Mouse (Mus musculus): ENCODE measurements around the gene Ttc9c. TPM values are rescaled to one million over a fixed set of nuclear protein-coding genes. Genes with fewer than 3 reads are reported as not detected.
"Not testable (repeated sequence)": the region's sequence is repeated elsewhere in the genome, so short reads cannot be mapped to it uniquely, and the experiment has no call there.

Gene Ttc9c
- polyA plus RNA-seq, 1 experiment: 18.7 TPM

DNA sequence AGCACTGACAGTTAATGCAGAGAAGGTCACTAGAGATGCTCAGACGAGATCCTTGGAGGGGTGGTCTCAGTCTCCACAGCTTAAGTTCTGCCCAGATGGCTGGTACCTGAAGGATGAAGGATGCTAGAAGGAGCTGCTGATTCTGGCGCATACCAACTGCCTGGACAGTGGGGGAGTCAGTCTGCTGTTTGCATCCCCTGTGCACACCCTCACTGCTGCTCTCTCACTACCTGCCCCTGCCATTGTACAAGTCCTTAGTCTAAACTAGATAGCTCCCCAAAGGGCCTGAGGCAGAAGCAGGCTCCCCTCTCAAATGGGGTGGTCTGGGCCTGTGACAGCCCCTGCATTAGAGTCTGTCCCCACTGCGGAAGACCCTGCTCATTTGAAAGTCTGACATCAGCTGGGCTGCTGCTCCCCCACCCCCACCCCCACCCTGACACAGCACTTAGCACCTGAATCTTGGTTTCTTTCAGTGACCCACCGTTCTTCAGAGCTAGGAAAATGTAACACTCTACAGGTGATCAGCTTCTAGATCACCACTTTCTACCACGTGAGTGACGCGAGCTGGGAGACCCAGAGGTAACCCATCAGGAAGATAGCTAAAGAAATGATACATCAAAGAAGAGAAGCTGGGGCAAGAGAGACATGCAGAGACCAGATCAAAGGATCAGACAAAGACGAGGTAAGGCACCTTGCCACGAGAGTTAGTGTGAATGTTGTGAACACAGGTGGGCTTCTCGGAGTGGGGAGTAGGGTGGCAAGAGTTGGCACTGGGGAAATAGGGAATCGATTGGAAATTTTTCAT lies 20.2 kb upstream of the Ttc9c start, which contains the start of gene Gng3:
Gene Gng3, minus strand, starts transcription at position 92 of the 805 bp plus-strand sequence.
- peaks cover 24% of the 10 kb centered on the region for H3K36me3 ChIP-seq (ENCODE audit: control insufficient read depth, insufficient read depth)
- H3K4me3 ChIP-seq: peak within 1 kb of the TSS; percentile 19
- peak within 1 kb of the TSS; percentile 56 for H3K4me2 ChIP-seq (ENCODE audit: low read depth)
- TF ChIP-seq MYOD1 (IDR thresholded peaks at IDR 0.05; ENCODE audit: control insufficient read depth in 1 of 3, insufficient read length in 2 of 3, low read depth in 2 of 3) (no peak), POLR2AphosphoS2 (IDR thresholded peaks at IDR 0.05; ENCODE audit: insufficient read length, low read depth) (peak; percentile 22)
- H3K27me3 ChIP-seq (ENCODE audit: control insufficient read depth, insufficient read depth, insufficient read length): no peaks in the 10 kb centered on the region
- H3ac ChIP-seq (ENCODE audit: control insufficient read depth, insufficient read length): no peak within 1 kb of the TSS
- no peaks in the 10 kb centered on the region for H3K79me2 ChIP-seq (ENCODE audit: control insufficient read depth, insufficient read depth)

DNA sequence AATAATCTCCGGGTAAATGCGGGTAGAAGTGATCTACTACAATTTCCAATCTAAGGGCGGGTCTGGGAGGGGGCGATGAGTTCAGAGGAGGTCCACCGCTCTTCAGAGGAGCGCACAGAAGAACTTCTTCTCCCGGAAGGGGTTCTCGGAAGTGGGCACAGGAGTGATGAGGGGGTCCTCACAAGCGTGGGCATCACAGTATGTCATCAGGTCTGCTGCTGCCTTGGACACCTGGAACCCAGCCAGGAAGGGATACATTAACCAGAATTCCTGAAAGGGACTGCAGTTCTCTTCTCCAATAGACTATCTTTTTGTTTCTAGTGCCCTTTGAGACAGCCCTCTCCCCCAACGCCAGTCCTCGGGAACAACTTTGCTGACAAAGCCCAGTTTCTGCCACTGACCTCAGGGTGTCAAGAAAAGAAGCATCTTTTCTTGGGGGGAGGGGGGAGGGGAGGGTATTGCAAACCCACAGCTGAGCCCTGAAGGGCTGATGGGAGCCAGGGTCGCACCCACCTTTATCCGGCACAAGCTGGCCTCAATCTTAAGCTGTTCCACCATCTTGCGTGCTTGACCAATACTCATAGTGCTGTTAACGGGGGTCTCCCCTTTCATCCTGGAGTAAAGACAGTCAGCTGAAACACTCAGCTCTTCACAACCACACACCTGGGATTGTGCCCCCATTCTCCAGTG lies 19.1 kb upstream of the Ttc9c start:
- Histone ChIP-seq H3K79me2 (ENCODE audit: control insufficient read depth, insufficient read depth) (no peaks in the 10 kb centered on the region), H3K36me3 (ENCODE audit: control insufficient read depth, insufficient read depth) (peaks cover 30% of the 10 kb centered on the region), H3ac (ENCODE audit: control insufficient read depth, insufficient read length) (no peak overlapping the region), H3K4me2 (ENCODE audit: low read depth) (peak overlapping the region; percentile 56), H3K27me3 (ENCODE audit: control insufficient read depth, insufficient read depth, insufficient read length) (no peaks in the 10 kb centered on the region), H3K4me3 (peak overlapping the region; percentile 19)
- TF ChIP-seq MYOG (IDR thresholded peaks at IDR 0.05; ENCODE audit: control insufficient read depth in 1 of 3, insufficient read depth in 1 of 3, insufficient read length in 2 of 3, low read depth in 2 of 3) (no peak), SRF (IDR thresholded peaks at IDR 0.05; ENCODE audit: control insufficient read depth, insufficient read length, low read depth) (no peak), USF1 (IDR thresholded peaks at IDR 0.05; ENCODE audit: low read depth) (no peak), MYOD1 (IDR thresholded peaks at IDR 0.05; ENCODE audit: control insufficient read depth in 1 of 3, insufficient read length in 2 of 3, low read depth in 2 of 3) (no peak), CEBPB (IDR thresholded peaks at IDR 0.05; ENCODE audit: insufficient read depth, poor library complexity, severe bottlenecking) (no peak), MAX (IDR thresholded peaks at IDR 0.05; ENCODE audit: low read depth) (no peak), TCF3 (IDR thresholded peaks at IDR 0.05; ENCODE audit: insufficient read length, low read depth) (no peak), POLR2AphosphoS2 (IDR thresholded peaks at IDR 0.05; ENCODE audit: insufficient read length, low read depth) (no peak), TCF12 (IDR thresholded peaks at IDR 0.05; ENCODE audit: insufficient read depth, poor library complexity, severe bottlenecking) (no peak), POLR2A (IDR thresholded peaks at IDR 0.05; ENCODE audit: insufficient read length, low read depth) (no peak), REST (IDR thresholded peaks at IDR 0.05; ENCODE audit: insufficient read depth, insufficient read length) (no peak), E2F4 (IDR thresholded peaks at IDR 0.05; ENCODE audit: insufficient read depth) (no peak)

DNA sequence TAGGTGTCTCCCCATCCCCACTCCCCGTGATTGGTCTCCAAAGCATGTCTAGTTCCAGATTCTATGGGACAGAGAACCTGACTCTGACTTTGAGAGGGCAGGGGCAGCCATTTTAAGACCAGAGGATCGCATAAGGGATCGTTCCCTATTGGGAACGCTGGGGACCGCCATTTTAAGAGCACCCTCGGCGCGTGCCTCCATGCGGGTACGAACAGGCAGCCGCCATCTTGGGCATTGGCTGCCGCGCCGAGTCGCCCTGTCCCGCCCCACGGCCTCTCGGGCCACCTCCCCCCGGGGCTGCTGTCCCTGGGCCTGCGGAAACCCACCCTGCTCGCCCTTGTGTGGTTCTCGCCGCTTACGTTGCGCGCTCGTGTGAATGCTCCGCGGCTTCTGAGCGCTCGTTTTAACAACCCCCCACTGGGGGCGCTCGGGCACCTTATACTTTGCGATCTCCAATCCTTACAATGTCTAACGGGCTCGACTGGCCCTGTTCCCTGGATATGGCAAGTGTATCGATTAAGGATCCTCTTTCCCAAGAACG lies 18.2 kb upstream of the Ttc9c start, which contains the start of gene Bscl2:
Gene Bscl2, plus strand, starts transcription at position 217 of the 541 bp plus-strand sequence.
- TF ChIP-seq POLR2AphosphoS2 (IDR thresholded peaks at IDR 0.05; ENCODE audit: insufficient read length, low read depth) (peak; percentile 84), E2F4 (IDR thresholded peaks at IDR 0.05; ENCODE audit: insufficient read depth) (no peak), POLR2A (IDR thresholded peaks at IDR 0.05; ENCODE audit: insufficient read length, low read depth) (peak; percentile 28)
- Histone ChIP-seq H3ac (ENCODE audit: control insufficient read depth, insufficient read length) (no peak within 1 kb of the TSS), H3K4me3 (peak within 1 kb of the TSS; percentile 19), H3K79me2 (ENCODE audit: control insufficient read depth, insufficient read depth) (no peaks in the 10 kb centered on the region), H3K4me2 (ENCODE audit: low read depth) (peak within 1 kb of the TSS; percentile 56), H3K36me3 (ENCODE audit: control insufficient read depth, insufficient read depth) (peaks cover 39% of the 10 kb centered on the region), H3K27me3 (ENCODE audit: control insufficient read depth, insufficient read depth, insufficient read length) (no peaks in the 10 kb centered on the region)

DNA sequence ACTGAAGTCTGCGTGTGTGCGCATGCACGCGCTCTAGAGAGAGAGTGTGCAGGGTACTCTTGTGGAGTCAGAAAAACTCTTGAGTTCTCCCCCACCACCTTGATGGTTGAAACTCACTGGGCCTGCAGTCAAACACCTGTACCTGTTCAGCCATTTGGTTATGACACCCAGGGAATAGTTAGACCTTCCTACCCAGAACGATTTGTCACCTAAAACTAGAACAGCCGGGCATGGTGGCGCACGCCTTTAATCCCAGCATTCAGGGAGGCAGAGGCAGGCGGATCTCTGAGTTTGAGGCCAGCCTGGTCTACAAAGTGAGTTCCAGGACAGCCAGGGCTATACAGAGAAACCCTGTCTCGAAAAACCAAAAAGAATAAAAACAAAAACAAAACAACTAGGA lies 17.2 kb upstream of the Ttc9c start:
- H3K27me3 ChIP-seq (ENCODE audit: control insufficient read depth, insufficient read depth, insufficient read length); H3K79me2 ChIP-seq (ENCODE audit: control insufficient read depth, insufficient read depth); H3ac ChIP-seq (ENCODE audit: control insufficient read depth, insufficient read length); H3K4me3 ChIP-seq; H3K4me2 ChIP-seq (ENCODE audit: low read depth): not testable (repeated sequence)
- peaks cover 42% of the 10 kb centered on the region for H3K36me3 ChIP-seq (ENCODE audit: control insufficient read depth, insufficient read depth)

DNA sequence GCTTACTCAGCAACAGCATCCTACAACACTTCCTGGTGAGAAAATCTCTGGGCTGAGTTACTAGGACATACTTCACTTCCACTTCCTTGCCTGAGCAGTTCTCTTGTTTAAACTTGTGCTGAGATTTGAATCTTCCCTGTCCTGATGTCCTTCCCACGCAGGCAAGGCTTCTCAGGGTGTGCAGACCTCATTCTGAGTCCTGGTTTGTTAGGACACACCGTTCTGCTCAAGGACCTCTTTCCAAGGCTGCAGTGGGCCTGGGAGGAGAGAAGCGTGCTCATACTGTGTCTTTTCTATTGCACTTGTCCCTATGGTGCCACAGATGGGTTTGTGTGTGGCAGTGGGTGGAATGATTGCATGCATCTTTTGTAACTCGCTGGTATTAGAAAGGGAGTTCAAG lies 13.8 kb upstream of the Ttc9c start:
- peak; percentile 9 for TF ChIP-seq POLR2AphosphoS2 (IDR thresholded peaks at IDR 0.05; ENCODE audit: insufficient read length, low read depth)
- no peak for TF ChIP-seq SRF (IDR thresholded peaks at IDR 0.05; ENCODE audit: control insufficient read depth, insufficient read length, low read depth)
- Histone ChIP-seq H3K4me3 (no peak overlapping the region), H3K27me3 (ENCODE audit: control insufficient read depth, insufficient read depth, insufficient read length) (no peaks in the 10 kb centered on the region), H3ac (ENCODE audit: control insufficient read depth, insufficient read length) (no peak overlapping the region), H3K36me3 (ENCODE audit: control insufficient read depth, insufficient read depth) (peaks cover 65% of the 10 kb centered on the region), H3K79me2 (ENCODE audit: control insufficient read depth, insufficient read depth) (no peaks in the 10 kb centered on the region), H3K4me2 (ENCODE audit: low read depth) (no peak overlapping the region)
